Mouse (Mus musculus): ENCODE measurements around the gene Ankrd11.

DNA sequence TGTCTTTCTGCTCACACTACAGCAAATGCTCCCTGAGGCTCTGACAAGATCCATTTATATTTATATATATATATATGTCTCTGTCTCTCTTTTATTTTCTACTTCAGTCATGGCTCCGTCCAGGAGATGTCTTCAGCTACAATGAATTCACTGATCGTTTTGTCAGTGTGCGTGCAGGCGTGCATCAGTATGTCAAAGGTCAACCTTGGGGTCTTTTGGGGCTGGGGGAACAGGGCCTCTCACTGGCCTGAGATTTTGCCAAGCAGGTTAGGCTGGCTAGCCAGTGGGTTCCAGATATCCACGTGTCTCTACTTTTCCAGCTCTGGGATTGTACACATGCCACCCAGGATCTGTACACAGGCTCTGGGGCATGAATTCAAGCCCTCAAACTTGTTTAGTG is 139.1 kb downstream of the Ankrd11 start:
- no peak for TF ChIP-seq POLR2A (IDR thresholded peaks at IDR 0.05; ENCODE audit: insufficient read length, low read depth)
- no peak for TF ChIP-seq USF1 (IDR thresholded peaks at IDR 0.05; ENCODE audit: low read depth)
- no peak for TF ChIP-seq SRF (IDR thresholded peaks at IDR 0.05; ENCODE audit: control insufficient read depth, insufficient read length, low read depth)
- no peak for TF ChIP-seq POLR2AphosphoS2 (IDR thresholded peaks at IDR 0.05; ENCODE audit: insufficient read length, low read depth)
- TF ChIP-seq CEBPB (IDR thresholded peaks at IDR 0.05; ENCODE audit: insufficient read depth, poor library complexity, severe bottlenecking) = no peak
- no peak for TF ChIP-seq MAX (IDR thresholded peaks at IDR 0.05; ENCODE audit: low read depth)
- TF ChIP-seq MYOD1 (IDR thresholded peaks at IDR 0.05; ENCODE audit: control insufficient read depth in 1 of 3, insufficient read length in 2 of 3, low read depth in 2 of 3) = no peak
- no peak for TF ChIP-seq TCF12 (IDR thresholded peaks at IDR 0.05; ENCODE audit: insufficient read depth, poor library complexity, severe bottlenecking)

All from myocyte (in vitro differentiated cells).